Mouse (Mus musculus) C3H10T1/2 (cell line): Measurements from ENCODE around the gene Apobr. TPM values are rescaled to one million over a fixed set of nuclear protein-coding genes. Genes with fewer than 3 reads are reported as not detected.

ENCODE experiments used
- polyA plus RNA-seq, 2 experiments: library from polyadenylated mRNA; unstranded; fragments of >200 nt; fragmentation: generic; extraction: Trizol; gene quantifications; one replicate each; pipeline ENCODE4 v1.2.1; 2012; ENCODE audit warnings: missing spikeins in 2 of 2

The Apobr gene
- under 1 TPM; 0.28 to 0.60 TPM for polyA plus RNA-seq

GRCm38 (mm10) chr7:126584506-126584977, at the start of gene Apobr:
Apobr (plus strand) TSS chr7:126584942.

DNA sequence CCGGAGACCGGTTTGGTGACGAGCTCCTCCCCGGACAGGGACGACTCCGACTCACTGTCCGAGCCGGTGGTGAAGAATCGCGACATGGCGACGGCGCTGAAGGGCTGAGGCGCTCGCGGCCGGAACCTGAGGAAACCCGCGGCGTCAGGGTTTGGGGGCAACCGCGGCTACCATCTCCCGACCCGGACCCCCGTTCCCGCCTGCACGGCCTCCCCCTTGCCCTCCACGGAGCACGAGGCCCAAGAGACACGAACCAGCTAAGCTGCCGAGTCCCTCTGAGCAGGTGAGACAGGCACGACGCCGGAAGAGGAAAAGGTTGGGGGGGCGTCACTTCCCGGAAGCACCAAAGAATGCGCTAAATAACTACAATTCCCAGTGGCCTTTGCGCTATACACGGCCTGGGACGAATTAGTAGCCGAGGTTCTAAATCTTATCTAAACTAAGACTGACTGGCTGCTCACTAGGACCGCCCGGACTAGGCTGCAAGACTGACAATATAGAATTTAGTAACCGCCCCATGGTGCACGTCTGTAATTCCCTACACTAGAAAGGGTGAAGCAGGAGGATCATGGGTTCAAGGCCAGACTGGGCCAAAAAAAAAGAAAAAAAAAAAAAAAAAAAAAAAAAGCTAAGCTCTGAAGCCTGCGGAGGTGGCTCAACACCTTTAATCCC, 18.5 kb upstream of the Apobr start, which contains the start of gene Eif3c:
TSS of gene Eif3c (minus strand) at position 318 of the 672 bp plus-strand sequence.

GRCm38 (mm10) chr7:126585717-126586116, 975 bp downstream of the Apobr start, which contains the start of gene Cln3:
Cln3 (minus strand) TSS chr7:126585817.

GRCm38 (mm10) chr7:126594862-126595561, 10.3 kb downstream of the Apobr start, which contains the start of gene Il27:
Il27 (minus strand) TSS chr7:126594941.

GRCm38 (mm10) chr7:126630824-126631518, 46.2 kb downstream of the Apobr start, which contains the start of gene Nupr1:
Nupr1 (minus strand) TSS chr7:126630861.

Other genes with a start within 250 kb of the Apobr start
- under 1 TPM; 0.06 to 0.24 TPM for gene Lat, start 215.4 kb upstream of the Apobr start, polyA plus RNA-seq
- gene Spns1, start 207.5 kb upstream of the Apobr start, polyA plus RNA-seq, result 10 to 100 TPM; 29.3 to 68.5 TPM
- gene Nfatc2ip, start 188.2 kb upstream of the Apobr start, polyA plus RNA-seq, result 1 to 10 TPM in 1 of 2 experiments, under 1 TPM in 1; 0.76 to 2.2 TPM
- gene Cd19, start 170.1 kb upstream of the Apobr start, polyA plus RNA-seq, result not detected
- 10 to 100 TPM; 11.8 to 23.9 TPM for gene Rabep2, start 156.2 kb upstream of the Apobr start, polyA plus RNA-seq
- gene Atp2a1, start 121.8 kb upstream of the Apobr start, polyA plus RNA-seq, result under 1 TPM; 0.06 to 0.48 TPM
- 10 to 100 TPM; 10.5 to 37.6 TPM for gene Sh2b1, start 109.5 kb upstream of the Apobr start, polyA plus RNA-seq
- 100 to 1,000 TPM; 113 to 212 TPM for gene Tufm, start 97.6 kb upstream of the Apobr start, polyA plus RNA-seq
- 10 to 100 TPM; 26.2 to 51.5 TPM for gene Atxn2l, start 81.5 kb upstream of the Apobr start, polyA plus RNA-seq
- 100 to 1,000 TPM in 1 of 2 experiments, 10 to 100 TPM in 1; 71.1 to 121 TPM for gene Eif3c, start 18.5 kb upstream of the Apobr start, polyA plus RNA-seq
- gene Cln3, start 875 bp downstream of the Apobr start, polyA plus RNA-seq, result under 1 TPM; 0.26 to 0.27 TPM
- gene Il27, start 10.0 kb downstream of the Apobr start, polyA plus RNA-seq, result not detected
- gene Nupr1, start 45.9 kb downstream of the Apobr start, polyA plus RNA-seq, result 100 to 1,000 TPM in 1 of 2 experiments, 10 to 100 TPM in 1; 12.1 to 109 TPM
- gene Sgf29, start 64.4 kb downstream of the Apobr start, polyA plus RNA-seq, result 10 to 100 TPM; 24.3 to 64.3 TPM
- 10 to 100 TPM in 1 of 2 experiments, under 1 TPM in 1; 0.02 to 11.3 TPM for gene Sult1a1, start 91.5 kb downstream of the Apobr start, polyA plus RNA-seq
- gene Bola2, start 110.5 kb downstream of the Apobr start, polyA plus RNA-seq, result 100 to 1,000 TPM in 1 of 2 experiments, 10 to 100 TPM in 1; 72.6 to 201 TPM
- gene Slx1b, start 110.8 kb downstream of the Apobr start, polyA plus RNA-seq, result 1 to 10 TPM; 5.3 to 7.8 TPM
- gene Coro1a, start 122.8 kb downstream of the Apobr start, polyA plus RNA-seq, result 1 to 10 TPM; 4.1 to 4.4 TPM
- 100 to 1,000 TPM; 144 to 277 TPM for gene Mapk3, start 174.7 kb downstream of the Apobr start, polyA plus RNA-seq
- 1 to 10 TPM in 1 of 2 experiments, under 1 TPM in 1; 0.20 to 4.2 TPM for gene Gdpd3, start 181.4 kb downstream of the Apobr start, polyA plus RNA-seq
- gene Ypel3, start 192.0 kb downstream of the Apobr start, polyA plus RNA-seq, result 100 to 1,000 TPM in 1 of 2 experiments, 10 to 100 TPM in 1; 18.7 to 138 TPM
- under 1 TPM; 0.01 to 0.58 TPM for gene Tbx6, start 196.5 kb downstream of the Apobr start, polyA plus RNA-seq
- 100 to 1,000 TPM; 126 TPM for gene Ppp4c, start 207.6 kb downstream of the Apobr start, polyA plus RNA-seq
- under 1 TPM; 0.08 TPM for gene Fam57b, start 212.7 kb downstream of the Apobr start, polyA plus RNA-seq
- gene 4930451I11Rik, start 246.7 kb downstream of the Apobr start, polyA plus RNA-seq, result not detected